Mouse (Mus musculus) intestine, embryonic 14.5 days (tissue): ENCODE results near the gene Disp1. TPM values are rescaled to one million over a fixed set of nuclear protein-coding genes. Genes with fewer than 3 reads are reported as not detected.

Experiments
- microRNA-seq: library from miRNA; unstranded; fragments of <30 nt; microRNA quantifications from one replicate; pipeline ENCODE4, GENCODE M21; 2016
- polyA plus RNA-seq: library from polyadenylated mRNA; unstranded; fragments of >200 nt; fragmentation: Nextera tagmentation; extraction: Ambion mirVana; gene quantifications from 2 replicates; pipeline ENCODE4 v1.2.1, GENCODE M21; 2014

Disp1 gene
- polyA plus RNA-seq, 1 experiment from 2014 or later = 12.1 TPM

Small RNAs within 50 kb of the gene (microRNA-seq; reads per million reads assigned to microRNA genes)
- gene Gm24975 = not detected

Other genes with a start within 250 kb of the Disp1 start
- 26.4 and 27.5 TPM in 2 replicates for gene Aida, start 75.1 kb upstream of the Disp1 start, polyA plus RNA-seq
- 44.7 and 48.7 TPM in 2 replicates for gene Brox, start 75.7 kb upstream of the Disp1 start, polyA plus RNA-seq
- gene Mia3, start 148.0 kb upstream of the Disp1 start, polyA plus RNA-seq = 94.5 and 102 TPM in 2 replicates
- 21.5 and 21.8 TPM in 2 replicates for gene Taf1a, start 167.5 kb upstream of the Disp1 start, polyA plus RNA-seq
- 0.48 and 0.65 TPM in 2 replicates for gene Hhipl2, start 196.7 kb upstream of the Disp1 start, polyA plus RNA-seq